Mouse (Mus musculus) hindbrain, embryonic 12.5 days (tissue): ENCODE measurements at regions not wholly inside any gene's neighbourhood (a gene's known extent, or its start where the extent isn't known, plus 50 kb on each side); places are given as distances from the start of the nearest gene placed in this dataset.

ENCODE experiments used
- ATAC-seq: fragments of 200-750 bp; cut with Nextera tagmentation; 2 replicates; pipeline ENCODE4 v1.8.0; 2017; ENCODE audit warnings: moderate TSS enrichment; ENCODE audit not compliant: low FRiP score
- H3K27ac ChIP-seq: fragments of 300-500 bp; sonication (generic); 2 replicates; pipeline ENCODE4 v1.5.1; 2016; ENCODE audit warnings: mild to moderate bottlenecking
- H3K27me3 ChIP-seq: fragments of 300-500 bp; sonication (generic); 2 replicates; pipeline ENCODE4 v1.6.1; 2016; ENCODE audit warnings: mild to moderate bottlenecking
- H3K36me3 ChIP-seq: fragments of 300-500 bp; sonication (generic); 2 replicates; pipeline ENCODE4 v1.6.1; 2016; ENCODE audit warnings: mild to moderate bottlenecking
- H3K4me1 ChIP-seq: fragments of 300-500 bp; sonication (generic); 2 replicates; pipeline ENCODE4 v1.6.1; 2016
- H3K4me2 ChIP-seq: fragments of 300-500 bp; sonication (generic); replicated peaks from 2 replicates; pipeline ENCODE4 v1.6.1; 2016; ENCODE audit warnings: mild to moderate bottlenecking
- H3K4me3 ChIP-seq: fragments of 300-500 bp; sonication (generic); 2 replicates; pipeline ENCODE4 v1.5.1; 2016; ENCODE audit warnings: mild to moderate bottlenecking
- H3K9ac ChIP-seq: fragments of 300-500 bp; sonication (generic); 2 replicates; pipeline ENCODE4 v1.6.1; 2016; ENCODE audit warnings: mild to moderate bottlenecking, moderate library complexity
- H3K9me3 ChIP-seq: fragments of 300-500 bp; sonication (generic); replicated peaks from 2 replicates; pipeline ENCODE4 v1.6.1; 2016; ENCODE audit warnings: mild to moderate bottlenecking
- WGBS: fragments of 180-500 bp; shearing (Covaris S2); methylation state at CpG from one replicate; pipeline ENCODE4 v1.1.7; 2016; 5-methylcytosine and 5-hydroxymethylcytosine counted together

GRCm38 (mm10) chr3:52600581-52600980, 332.4 kb downstream of the Foxo1 start:
- WGBS: 80% methylated on average over 13 of the region's 13 CpGs

DNA sequence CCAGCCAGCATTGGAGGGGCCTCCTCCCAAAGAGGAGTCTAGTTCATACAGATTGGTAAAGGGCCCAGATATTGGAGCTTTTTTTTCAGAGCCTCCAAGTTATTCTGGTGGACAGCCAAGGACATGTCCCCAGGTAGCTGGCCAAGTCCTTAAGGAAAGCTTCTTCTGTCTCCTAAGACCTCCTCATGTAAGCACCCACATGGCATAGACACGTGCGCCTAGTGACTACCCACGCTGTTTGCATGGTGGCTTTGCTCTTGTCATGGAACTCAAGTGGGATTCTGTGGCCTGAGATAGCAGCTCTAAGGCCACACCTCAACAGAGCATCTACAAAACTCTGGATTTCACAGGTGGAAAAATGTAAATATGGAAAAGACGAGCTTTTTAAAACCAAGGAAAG, 332.0 kb downstream of the Foxo1 start:
- Histone ChIP-seq H3K27ac (no peak overlapping the region), H3K9ac (no peak overlapping the region), H3K4me2 (no peak overlapping the region), H3K27me3 (no peaks in the 10 kb centered on the region), H3K9me3 (no peaks in the 10 kb centered on the region), H3K4me3 (no peak overlapping the region), H3K4me1 (peaks cover 6% of the 10 kb centered on the region; the same call in 1 of the 2 replicates), H3K36me3 (no peaks in the 10 kb centered on the region)
- no peak for ATAC-seq
- WGBS: 91% methylated on average over 4 of the region's 4 CpGs

More at GRCm38 (mm10) chr3:52600581-52600980, 332.4 kb downstream of the Foxo1 start:
- Histone ChIP-seq H3K9me3 (no peaks in the 10 kb centered on the region), H3K4me2 (no peak overlapping the region), H3K27me3 (no peaks in the 10 kb centered on the region), H3K36me3 (no peaks in the 10 kb centered on the region), H3K27ac (no peak overlapping the region), H3K4me3 (no peak overlapping the region), H3K9ac (no peak overlapping the region), H3K4me1 (peaks cover 10% of the 10 kb centered on the region)
- no peak for ATAC-seq

GRCm38 (mm10) chr3:52586418-52586817, 318.3 kb downstream of the Foxo1 start:
- ATAC-seq: no peak
- no peaks in the 10 kb centered on the region for H3K27me3 ChIP-seq
- H3K4me2 ChIP-seq: no peak overlapping the region
- no peaks in the 10 kb centered on the region for H3K9me3 ChIP-seq
- H3K9ac ChIP-seq: no peak overlapping the region
- H3K4me3 ChIP-seq: no peak overlapping the region
- H3K36me3 ChIP-seq: no peaks in the 10 kb centered on the region
- no peak overlapping the region for H3K27ac ChIP-seq
- no peaks in the 10 kb centered on the region for H3K4me1 ChIP-seq
- WGBS: 85% methylated on average over 4 of the region's 4 CpGs

DNA sequence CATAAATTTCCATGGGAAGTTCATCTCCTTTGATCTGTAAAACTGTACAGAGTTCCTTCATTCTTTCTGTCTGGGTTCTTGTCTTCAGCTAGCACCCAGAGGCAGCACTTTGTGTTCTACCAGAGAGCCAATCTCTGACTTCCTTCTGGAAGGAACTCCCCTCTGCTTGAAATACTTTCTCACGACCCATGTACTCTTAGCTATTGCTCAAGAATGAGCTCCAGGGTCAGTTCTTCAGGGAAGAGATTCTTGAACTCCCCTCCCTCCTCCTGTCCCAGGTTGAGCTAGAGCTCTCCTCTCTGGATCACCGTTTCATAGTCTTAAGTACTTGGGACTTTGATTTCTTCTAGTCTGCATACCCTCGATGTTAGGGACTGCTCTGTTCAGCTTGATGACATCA, 311.8 kb downstream of the Foxo1 start:
- H3K9ac ChIP-seq: no peak overlapping the region
- ATAC-seq: no peak
- H3K36me3 ChIP-seq: no peaks in the 10 kb centered on the region
- no peaks in the 10 kb centered on the region for H3K4me1 ChIP-seq
- no peaks in the 10 kb centered on the region for H3K9me3 ChIP-seq
- WGBS: 86% methylated on average over 3 of the region's 3 CpGs
- H3K4me3 ChIP-seq: no peak overlapping the region
- no peak overlapping the region for H3K4me2 ChIP-seq
- no peaks in the 10 kb centered on the region for H3K27me3 ChIP-seq
- H3K27ac ChIP-seq: no peak overlapping the region

DNA sequence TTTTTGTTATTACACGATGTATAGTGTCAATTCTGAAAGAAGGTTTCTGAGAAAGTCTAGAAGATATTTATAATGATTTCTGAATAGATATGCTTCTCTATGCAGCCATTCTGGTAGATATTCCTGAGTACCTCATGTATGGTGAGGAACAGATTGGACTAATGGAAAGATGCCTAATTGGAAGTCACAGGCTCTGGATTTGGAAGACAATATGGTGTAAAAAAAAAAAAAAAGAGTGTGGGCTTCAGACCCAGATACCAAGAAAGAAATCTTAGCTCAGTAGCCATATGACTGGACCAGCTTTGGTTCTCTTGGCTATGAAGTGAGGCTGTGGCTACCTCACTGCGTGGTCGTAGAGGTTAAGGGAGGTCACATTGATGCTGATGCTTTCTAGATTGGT, 311.0 kb downstream of the Foxo1 start:
- 97% methylated on average over 3 of the region's 3 CpGs for WGBS
- no peak overlapping the region for H3K4me3 ChIP-seq
- H3K9ac ChIP-seq: no peak overlapping the region
- H3K4me2 ChIP-seq: no peak overlapping the region
- no peaks in the 10 kb centered on the region for H3K9me3 ChIP-seq
- H3K27me3 ChIP-seq: no peaks in the 10 kb centered on the region
- H3K36me3 ChIP-seq: no peaks in the 10 kb centered on the region
- ATAC-seq: no peak
- H3K4me1 ChIP-seq: no peaks in the 10 kb centered on the region
- no peak overlapping the region for H3K27ac ChIP-seq

DNA sequence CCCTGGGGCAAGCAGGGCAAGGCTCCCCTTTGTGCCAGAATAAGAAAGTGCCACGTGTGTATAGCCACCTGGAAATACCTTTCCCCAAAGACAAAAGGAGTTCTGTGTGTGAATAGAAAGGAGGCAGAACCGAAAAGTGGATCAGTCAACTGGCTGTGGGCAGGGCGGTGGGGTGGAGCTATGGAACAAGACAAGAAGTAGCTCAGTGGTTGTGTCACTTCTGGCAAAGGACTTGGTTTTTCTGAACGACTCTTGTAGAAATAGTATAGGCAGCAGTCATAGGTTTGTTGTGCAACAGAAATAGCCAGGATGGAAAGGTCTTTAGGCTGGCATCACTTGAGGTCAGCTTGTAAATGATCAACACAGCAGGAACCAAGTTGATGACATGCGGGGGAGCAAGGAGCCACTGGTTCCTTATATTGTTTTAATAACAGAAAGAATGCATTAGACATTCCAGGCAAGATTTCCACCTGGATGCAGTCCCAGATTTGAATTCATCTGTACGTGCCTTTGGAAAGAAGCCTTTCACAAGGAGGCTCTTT, 308.6 kb downstream of the Foxo1 start:
- H3K27ac ChIP-seq: no peak overlapping the region
- H3K4me2 ChIP-seq: no peak overlapping the region
- H3K9me3 ChIP-seq: no peaks in the 10 kb centered on the region
- 73% methylated on average over 6 of the region's 6 CpGs for WGBS
- no peak for ATAC-seq
- no peak overlapping the region for H3K4me3 ChIP-seq
- no peaks in the 10 kb centered on the region for H3K4me1 ChIP-seq
- H3K9ac ChIP-seq: no peak overlapping the region
- no peaks in the 10 kb centered on the region for H3K27me3 ChIP-seq
- no peaks in the 10 kb centered on the region for H3K36me3 ChIP-seq

DNA sequence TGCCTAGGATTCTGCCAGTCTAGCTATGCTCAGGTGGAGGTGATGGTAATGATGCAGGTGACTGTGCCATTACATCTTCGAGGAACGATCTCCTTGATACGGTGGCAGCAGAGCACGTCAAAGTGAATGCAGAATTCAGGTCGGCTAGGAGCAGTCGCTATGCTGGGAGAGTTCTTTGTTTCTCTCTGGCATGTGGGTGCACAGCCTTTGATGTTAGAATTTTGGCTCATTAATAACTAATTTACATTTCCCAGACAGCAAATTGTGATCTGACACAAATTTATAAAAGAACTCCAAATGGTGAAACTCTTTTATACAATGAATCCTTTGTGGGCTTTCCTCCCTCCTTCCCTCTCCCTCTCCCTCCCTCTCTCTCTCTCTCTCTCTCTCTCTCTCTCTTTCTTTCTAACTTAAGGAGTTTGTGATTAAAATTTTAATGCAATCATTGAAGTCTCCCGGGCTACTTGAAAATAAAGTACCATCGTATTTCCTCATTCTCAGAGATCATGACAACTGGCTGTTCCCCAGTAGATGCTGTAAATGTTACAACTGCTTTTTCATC, 307.2 kb downstream of the Foxo1 start:
- H3K9me3 ChIP-seq: no peaks in the 10 kb centered on the region
- no peak overlapping the region for H3K4me3 ChIP-seq
- no peak overlapping the region for H3K9ac ChIP-seq
- no peaks in the 10 kb centered on the region for H3K4me1 ChIP-seq
- no peak overlapping the region for H3K27ac ChIP-seq
- H3K27me3 ChIP-seq: no peaks in the 10 kb centered on the region
- no peak for ATAC-seq
- 67% methylated on average over 8 of the region's 8 CpGs for WGBS
- no peak overlapping the region for H3K4me2 ChIP-seq
- H3K36me3 ChIP-seq: no peaks in the 10 kb centered on the region

GRCm38 (mm10) chr3:52574341-52574740, 306.2 kb downstream of the Foxo1 start:
- no peaks in the 10 kb centered on the region for H3K4me1 ChIP-seq
- no peak overlapping the region for H3K9ac ChIP-seq
- WGBS: 87% methylated on average over 6 of the region's 6 CpGs
- no peak overlapping the region for H3K4me2 ChIP-seq
- no peaks in the 10 kb centered on the region for H3K36me3 ChIP-seq
- no peak overlapping the region for H3K4me3 ChIP-seq
- no peak overlapping the region for H3K27ac ChIP-seq
- ATAC-seq: no peak
- no peaks in the 10 kb centered on the region for H3K27me3 ChIP-seq
- H3K9me3 ChIP-seq: no peaks in the 10 kb centered on the region

DNA sequence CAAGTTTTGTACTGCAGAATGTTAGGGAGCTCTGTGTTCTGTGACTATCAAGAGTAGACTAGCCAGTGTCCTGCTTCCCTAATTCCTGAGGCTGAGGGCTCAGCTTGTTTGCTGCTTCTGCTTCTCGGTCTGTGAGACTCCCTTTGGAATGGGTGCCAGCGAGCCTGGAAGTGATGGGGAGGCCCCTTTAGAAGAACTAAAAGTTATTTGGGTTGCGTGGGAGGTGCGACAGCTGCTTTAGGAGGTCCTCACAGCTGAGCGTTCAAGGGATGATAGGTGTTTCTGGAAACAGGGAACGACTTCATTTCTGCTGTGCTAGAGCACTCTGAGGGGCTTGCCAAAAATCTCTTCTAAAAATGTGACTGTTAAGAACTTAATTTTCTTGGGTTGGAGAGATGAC, 305.7 kb downstream of the Foxo1 start:
- H3K9ac ChIP-seq: no peak overlapping the region
- H3K36me3 ChIP-seq: no peaks in the 10 kb centered on the region
- H3K27me3 ChIP-seq: no peaks in the 10 kb centered on the region
- no peaks in the 10 kb centered on the region for H3K9me3 ChIP-seq
- H3K4me1 ChIP-seq: no peaks in the 10 kb centered on the region
- H3K27ac ChIP-seq: no peak overlapping the region
- no peak for ATAC-seq
- H3K4me2 ChIP-seq: no peak overlapping the region
- H3K4me3 ChIP-seq: no peak overlapping the region
- WGBS: 87% methylated on average over 6 of the region's 6 CpGs

DNA sequence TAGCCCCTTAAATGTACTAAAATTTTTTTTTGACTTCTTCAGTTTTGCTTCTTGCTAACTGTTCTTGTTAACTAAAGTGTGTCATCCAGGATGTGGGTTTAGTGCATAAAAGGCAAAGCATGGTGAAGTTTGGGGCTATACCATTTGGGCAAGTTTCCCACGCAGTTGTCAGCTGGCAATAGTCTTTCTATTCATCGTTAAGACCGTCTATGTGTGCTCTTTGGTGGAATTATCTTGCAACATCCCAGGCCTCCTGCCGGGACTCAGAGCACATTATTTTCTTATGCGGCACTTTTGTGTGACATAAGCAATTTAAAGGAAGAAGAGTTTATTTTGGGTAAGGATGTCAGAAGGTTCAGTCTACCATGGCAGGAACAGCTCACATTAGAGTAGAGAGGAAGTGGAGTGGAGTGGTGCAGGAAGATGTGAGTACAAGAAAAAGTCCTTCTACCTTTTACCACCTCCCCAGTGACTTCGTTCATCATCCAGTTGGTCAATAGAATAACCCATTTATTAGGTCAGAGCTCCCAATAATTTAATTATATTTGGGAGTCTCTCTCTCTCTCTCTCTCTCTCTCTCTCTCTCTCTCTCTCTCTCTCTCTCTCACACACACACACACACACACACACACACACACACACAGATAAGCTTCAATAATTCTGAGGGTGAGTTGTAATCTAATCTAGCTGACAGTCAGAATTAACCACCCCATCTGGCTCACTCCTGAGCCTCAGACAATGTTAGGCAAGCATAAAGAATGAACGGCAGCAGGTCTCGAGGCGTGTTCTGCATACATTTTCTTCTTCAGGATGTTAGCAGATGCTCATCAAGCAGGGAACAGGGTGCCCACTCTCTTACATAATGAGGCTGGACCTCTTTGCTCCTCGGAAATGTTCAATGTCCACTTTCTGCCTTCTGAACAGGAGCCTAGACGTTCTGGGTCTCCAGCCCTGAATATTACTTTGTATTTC, 304.7 kb downstream of the Foxo1 start:
- H3K9me3 ChIP-seq: no peaks in the 10 kb centered on the region
- no peak for ATAC-seq
- H3K9ac ChIP-seq: no peak overlapping the region
- H3K4me3 ChIP-seq: no peak overlapping the region
- WGBS: 75% methylated on average over 11 of the region's 11 CpGs
- H3K27ac ChIP-seq: no peak overlapping the region
- H3K27me3 ChIP-seq: no peaks in the 10 kb centered on the region
- no peaks in the 10 kb centered on the region for H3K36me3 ChIP-seq
- no peak overlapping the region for H3K4me2 ChIP-seq
- H3K4me1 ChIP-seq: no peaks in the 10 kb centered on the region

GRCm38 (mm10) chr3:52567606-52568372, 299.7 kb downstream of the Foxo1 start:
- H3K27me3 ChIP-seq: peaks cover 3% of the 10 kb centered on the region; the same call in 1 of the 2 replicates
- H3K36me3 ChIP-seq: no peaks in the 10 kb centered on the region
- no peaks in the 10 kb centered on the region for H3K9me3 ChIP-seq
- H3K4me1 ChIP-seq: no peaks in the 10 kb centered on the region
- no peak overlapping the region for H3K4me2 ChIP-seq
- WGBS: 89% methylated on average over 9 of the region's 9 CpGs
- H3K9ac ChIP-seq: no peak overlapping the region
- H3K27ac ChIP-seq: no peak overlapping the region
- H3K4me3 ChIP-seq: no peak overlapping the region
- ATAC-seq: no peak

- Histone ChIP-seq H3K4me2 (no peak overlapping the region), H3K4me1 (peaks cover 5% of the 10 kb centered on the region; the same call in 1 of the 2 replicates), H3K9me3 (no peaks in the 10 kb centered on the region), H3K9ac (no peak overlapping the region), H3K27me3 (peaks cover 3% of the 10 kb centered on the region; the same call in 1 of the 2 replicates), H3K4me3 (no peak overlapping the region), H3K27ac (no peak overlapping the region), H3K36me3 (no peaks in the 10 kb centered on the region)
- 67% methylated on average over 5 of the region's 5 CpGs for WGBS
- no peak for ATAC-seq
Observed at GRCm38 (mm10) chr3:52563595-52563994, 295.5 kb downstream of the Foxo1 start.
